Mouse (Mus musculus): Measurements from ENCODE around the gene Gm12166.

DNA sequence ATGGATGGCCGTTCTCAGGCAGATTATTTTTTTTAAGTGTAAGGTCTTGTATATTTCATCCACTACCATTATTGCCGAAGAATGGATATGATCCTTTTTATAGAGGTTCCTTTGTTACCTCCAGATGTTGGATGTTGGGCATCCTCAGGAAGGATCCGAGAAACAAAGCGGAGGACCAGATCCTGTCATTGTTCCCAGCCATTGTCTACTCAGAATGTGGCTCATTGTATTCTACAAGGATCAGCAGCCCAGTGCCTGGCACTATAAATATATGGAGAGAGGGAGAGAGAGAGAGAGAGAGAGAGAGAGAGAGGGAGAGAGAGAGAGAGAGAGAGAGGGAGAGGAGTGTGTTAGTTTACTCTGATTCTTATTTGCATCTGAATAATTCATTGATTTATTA lies 10.4 kb upstream of the Gm12166 start:
- TF ChIP-seq CTCF (IDR thresholded peaks at IDR 0.05; ENCODE audit: control insufficient read depth, insufficient read depth, low read length) (no peak), POLR2A (IDR thresholded peaks at IDR 0.05; ENCODE audit: borderline replicate concordance, control insufficient read depth, low read depth, low read length) (no peak)

All from bone marrow, adult 2 months (tissue).